Mouse (Mus musculus) neural tube, embryonic 13.5 days (tissue): ENCODE measurements around the gene Thbd. TPM values are rescaled to one million over a fixed set of nuclear protein-coding genes. Genes with fewer than 3 reads are reported as not detected.

Experiments used
- ATAC-seq: fragments of 200-750 bp; cut with Nextera tagmentation; 2 replicates; pipeline ENCODE4 v1.8.0; 2017; ENCODE audit warnings: low read depth, mild to moderate bottlenecking, moderate TSS enrichment, moderate library complexity
- H3K27ac ChIP-seq: fragments of 300-500 bp; sonication (generic); replicated peaks from 2 replicates; pipeline ENCODE4 v1.5.1; 2015; ENCODE audit warnings: moderate library complexity, mild to moderate bottlenecking, inconsistent platforms
- H3K27me3 ChIP-seq: fragments of 300-500 bp; sonication (generic); 2 replicates; pipeline ENCODE4 v1.6.1; 2015; ENCODE audit warnings: mild to moderate bottlenecking, inconsistent platforms
- H3K36me3 ChIP-seq: fragments of 300-500 bp; sonication (generic); 2 replicates; pipeline ENCODE4 v1.6.1; 2015; ENCODE audit warnings: mild to moderate bottlenecking, inconsistent platforms
- H3K4me1 ChIP-seq: fragments of 300-500 bp; sonication (generic); replicated peaks from 2 replicates; pipeline ENCODE4 v1.6.1; 2015; ENCODE audit warnings: inconsistent platforms
- H3K4me2 ChIP-seq: fragments of 300-500 bp; sonication (generic); 2 replicates; pipeline ENCODE4 v1.6.1; 2015; ENCODE audit warnings: inconsistent platforms, mild to moderate bottlenecking, moderate library complexity
- H3K4me3 ChIP-seq: fragments of 300-500 bp; sonication (generic); 2 replicates; pipeline ENCODE4 v1.5.1; 2015; ENCODE audit warnings: mild to moderate bottlenecking, inconsistent platforms
- H3K9ac ChIP-seq: fragments of 300-500 bp; sonication (generic); 2 replicates; pipeline ENCODE4 v1.6.1; 2015; ENCODE audit warnings: moderate library complexity, mild to moderate bottlenecking, inconsistent platforms
- H3K9me3 ChIP-seq: fragments of 300-500 bp; sonication (generic); 2 replicates; pipeline ENCODE4 v1.6.1; 2016; ENCODE audit warnings: inconsistent platforms
- WGBS: fragments of 180-500 bp; shearing (Covaris S2); methylation state at CpG from one replicate; pipeline ENCODE4 v1.1.7; 2015; 5-methylcytosine and 5-hydroxymethylcytosine counted together
- polyA plus RNA-seq: library from polyadenylated mRNA; unstranded; fragments of >200 nt; fragmentation: Nextera tagmentation; extraction: Ambion mirVana; gene quantifications from 2 replicates; pipeline ENCODE4 v1.2.1, GENCODE M21; 2015

Gene Thbd
- polyA plus RNA-seq, 1 experiment from 2014 or later: 8.7 TPM

DNA sequence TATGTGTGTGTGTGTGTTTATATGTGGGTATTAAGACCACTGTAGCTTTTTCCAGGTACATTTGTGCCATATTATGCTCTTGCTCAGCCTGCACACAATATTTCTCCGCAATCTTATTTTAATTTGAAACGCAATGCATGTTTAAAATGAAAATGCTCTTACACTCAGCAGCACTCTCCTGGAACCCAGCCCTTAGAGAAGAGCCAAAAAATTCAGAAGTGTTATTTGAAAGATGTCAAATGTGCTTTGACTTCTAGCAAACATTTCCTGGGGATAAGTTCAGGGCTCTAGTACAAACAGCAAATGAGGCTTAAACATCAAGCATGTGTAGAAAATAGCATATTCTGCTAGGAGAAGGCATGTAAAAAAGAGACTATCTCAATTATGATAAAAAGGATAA is 11.8 kb upstream of the Thbd start:
- Histone ChIP-seq H3K9ac (no peak overlapping the region), H3K27me3 (no peaks in the 10 kb centered on the region), H3K4me2 (no peak overlapping the region), H3K4me3 (no peak overlapping the region), H3K9me3 (no peaks in the 10 kb centered on the region), H3K4me1 (no peaks in the 10 kb centered on the region), H3K36me3 (no peaks in the 10 kb centered on the region), H3K27ac (no peak overlapping the region)
- WGBS: 90% methylated on average over 2 of the region's 2 CpGs
- no peak for ATAC-seq

DNA sequence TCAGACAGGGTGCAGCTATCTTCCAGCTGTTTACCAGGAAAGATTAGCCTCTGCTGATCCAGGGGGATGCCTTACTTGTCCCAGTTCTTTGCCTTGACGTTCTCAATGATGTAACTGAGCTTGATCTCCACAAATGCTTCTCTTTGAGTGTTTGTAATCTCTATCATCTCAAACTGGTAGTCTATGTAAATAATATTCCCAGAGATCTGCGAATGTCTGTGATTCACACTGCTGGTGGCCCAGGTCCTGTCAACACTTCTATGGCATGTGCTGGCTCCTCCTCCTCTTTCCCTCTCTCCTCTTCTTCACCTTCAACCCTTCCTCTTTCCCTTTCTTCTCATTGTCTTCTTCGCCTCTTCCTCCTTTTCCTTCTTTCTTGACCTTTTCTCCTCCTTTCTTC is 11.2 kb upstream of the Thbd start:
- Histone ChIP-seq H3K9ac (no peak overlapping the region), H3K36me3 (no peaks in the 10 kb centered on the region), H3K27me3 (no peaks in the 10 kb centered on the region), H3K4me3 (no peak overlapping the region), H3K27ac (no peak overlapping the region), H3K4me1 (no peaks in the 10 kb centered on the region), H3K4me2 (no peak overlapping the region), H3K9me3 (no peaks in the 10 kb centered on the region)
- no peak for ATAC-seq
- WGBS: 83% methylated on average over 3 of the region's 3 CpGs

- WGBS: 89% methylated on average over 1 of the region's 1 CpGs
- no peak for ATAC-seq
- no peak overlapping the region for H3K27ac ChIP-seq
- no peak overlapping the region for H3K4me2 ChIP-seq
- no peaks in the 10 kb centered on the region for H3K36me3 ChIP-seq
- H3K4me3 ChIP-seq: no peak overlapping the region
- no peak overlapping the region for H3K9ac ChIP-seq
- peaks cover 47% of the 10 kb centered on the region for H3K27me3 ChIP-seq
- H3K4me1 ChIP-seq: peaks cover 29% of the 10 kb centered on the region
- no peaks in the 10 kb centered on the region for H3K9me3 ChIP-seq
Measured at GRCm38 (mm10) chr2:148409821-148410220, 1.8 kb upstream of the Thbd start.

GRCm38 (mm10) chr2:148409141-148409540 is 1.2 kb upstream of the Thbd start:
- Histone ChIP-seq H3K4me1 (peaks cover 29% of the 10 kb centered on the region), H3K9me3 (no peaks in the 10 kb centered on the region), H3K4me2 (no peak overlapping the region), H3K9ac (no peak overlapping the region), H3K36me3 (no peaks in the 10 kb centered on the region), H3K4me3 (no peak overlapping the region), H3K27ac (no peak overlapping the region), H3K27me3 (peaks cover 54% of the 10 kb centered on the region)
- ATAC-seq: peak; percentile 62; the same call in 1 of the 2 replicates
- 25% methylated on average over 9 of the region's 9 CpGs for WGBS

- Histone ChIP-seq H3K27me3 (peaks cover 56% of the 10 kb centered on the region), H3K9me3 (no peaks in the 10 kb centered on the region), H3K4me3 (no peak overlapping the region), H3K27ac (no peak overlapping the region), H3K4me1 (peaks cover 29% of the 10 kb centered on the region), H3K4me2 (peak overlapping the region; percentile 66; the same call in 1 of the 2 replicates), H3K36me3 (no peaks in the 10 kb centered on the region), H3K9ac (no peak overlapping the region)
- 24% methylated on average over 6 of the region's 6 CpGs for WGBS
- ATAC-seq: 0 out of 2 replicates have a peak, but pooled peaks have one; percentile 25
Measured at GRCm38 (mm10) chr2:148408761-148409120, 753 bp upstream of the Thbd start.

GRCm38 (mm10) chr2:148406971-148407869 is 768 bp downstream of the Thbd start:
- Histone ChIP-seq H3K9ac (peak overlapping the region; percentile 61), H3K27ac (no peak overlapping the region), H3K36me3 (no peaks in the 10 kb centered on the region), H3K4me2 (peak overlapping the region; percentile 66), H3K9me3 (no peaks in the 10 kb centered on the region), H3K4me3 (peak overlapping the region; percentile 40), H3K27me3 (peaks cover 56% of the 10 kb centered on the region), H3K4me1 (peaks cover 29% of the 10 kb centered on the region)
- peak; percentile 49 for ATAC-seq
- WGBS: 4% methylated on average over 55 of the region's 55 CpGs

DNA sequence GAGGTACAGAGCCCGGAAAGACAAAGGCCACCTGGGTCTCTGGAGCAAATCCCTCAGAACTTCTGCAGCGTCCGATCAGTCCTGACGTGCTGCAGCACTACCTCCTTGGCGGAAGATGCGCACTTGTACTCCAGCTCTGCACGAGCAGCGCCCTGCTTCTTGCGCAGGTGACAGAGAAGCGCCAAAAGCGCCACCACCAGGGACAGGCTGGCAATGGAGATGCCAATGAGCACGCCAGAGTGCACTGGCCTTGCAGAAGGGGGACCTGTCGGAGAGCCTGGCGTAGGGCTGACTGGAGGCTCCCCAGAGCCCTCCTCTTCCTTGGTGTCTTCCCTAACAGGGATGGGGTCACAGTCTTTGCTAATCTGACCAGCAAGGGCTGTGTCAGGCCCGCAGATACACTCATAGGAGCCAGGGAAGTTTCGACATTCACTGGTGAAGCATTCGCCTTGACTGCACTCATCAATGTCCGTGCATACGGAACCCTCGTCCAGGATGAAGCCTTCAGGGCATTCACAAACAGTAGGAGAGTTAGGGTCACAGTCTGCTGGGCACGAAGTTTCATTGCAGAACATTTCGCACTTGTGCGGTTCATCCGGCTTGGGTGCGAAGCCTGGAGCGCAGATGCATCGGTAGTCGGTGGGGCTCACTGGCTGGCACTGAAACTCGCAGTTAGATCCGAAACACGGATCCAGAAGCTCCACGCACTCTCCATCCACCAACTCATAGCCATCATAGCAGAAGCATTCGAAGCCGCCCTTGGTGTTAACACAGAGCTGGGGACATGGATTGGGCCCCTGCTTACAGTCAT is 1.6 kb downstream of the Thbd start:
- no peak for ATAC-seq
- Histone ChIP-seq H3K27ac (no peak overlapping the region), H3K36me3 (no peaks in the 10 kb centered on the region), H3K4me2 (peak overlapping the region; percentile 66), H3K27me3 (peaks cover 56% of the 10 kb centered on the region), H3K9ac (peak overlapping the region; percentile 61), H3K9me3 (no peaks in the 10 kb centered on the region), H3K4me1 (peaks cover 29% of the 10 kb centered on the region), H3K4me3 (peak overlapping the region; percentile 40)
- 12% methylated on average over 34 of the region's 34 CpGs for WGBS

- no peak overlapping the region for H3K9ac ChIP-seq
- peaks cover 29% of the 10 kb centered on the region for H3K4me1 ChIP-seq
- no peak overlapping the region for H3K4me2 ChIP-seq
- ATAC-seq: no peak
- WGBS: 79% methylated on average over 5 of the region's 5 CpGs
- H3K27ac ChIP-seq: no peak overlapping the region
- H3K36me3 ChIP-seq: no peaks in the 10 kb centered on the region
- H3K4me3 ChIP-seq: no peak overlapping the region
- no peaks in the 10 kb centered on the region for H3K9me3 ChIP-seq
- H3K27me3 ChIP-seq: peaks cover 56% of the 10 kb centered on the region
Measured at GRCm38 (mm10) chr2:148404906-148405305, 3.1 kb downstream of the Thbd start.

DNA sequence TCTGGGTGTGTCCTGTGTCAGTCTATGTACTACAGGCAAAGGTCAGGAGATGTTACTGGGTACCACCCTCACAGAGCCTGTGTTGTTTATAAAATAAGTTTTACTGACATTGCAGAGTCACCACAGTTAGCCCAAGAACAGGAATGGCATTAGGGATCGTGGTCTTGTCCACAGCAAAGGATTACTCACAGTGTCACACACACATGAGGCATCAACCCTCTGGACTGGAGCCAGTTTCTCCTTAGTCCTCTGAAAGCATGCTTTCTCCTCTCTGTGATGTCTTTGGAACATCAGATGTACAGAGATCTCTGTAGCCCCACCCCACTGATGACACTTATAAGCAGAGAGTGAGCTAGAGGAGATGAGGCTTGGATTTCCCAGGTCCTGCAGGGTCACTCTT is 5.8 kb downstream of the Thbd start:
- no peak for ATAC-seq
- Histone ChIP-seq H3K4me3 (no peak overlapping the region), H3K27me3 (peaks cover 40% of the 10 kb centered on the region), H3K4me2 (no peak overlapping the region), H3K36me3 (no peaks in the 10 kb centered on the region), H3K9me3 (no peaks in the 10 kb centered on the region), H3K9ac (no peak overlapping the region), H3K27ac (no peak overlapping the region), H3K4me1 (peaks cover 15% of the 10 kb centered on the region)
- WGBS: 88% methylated on average over 1 of the region's 1 CpGs

DNA sequence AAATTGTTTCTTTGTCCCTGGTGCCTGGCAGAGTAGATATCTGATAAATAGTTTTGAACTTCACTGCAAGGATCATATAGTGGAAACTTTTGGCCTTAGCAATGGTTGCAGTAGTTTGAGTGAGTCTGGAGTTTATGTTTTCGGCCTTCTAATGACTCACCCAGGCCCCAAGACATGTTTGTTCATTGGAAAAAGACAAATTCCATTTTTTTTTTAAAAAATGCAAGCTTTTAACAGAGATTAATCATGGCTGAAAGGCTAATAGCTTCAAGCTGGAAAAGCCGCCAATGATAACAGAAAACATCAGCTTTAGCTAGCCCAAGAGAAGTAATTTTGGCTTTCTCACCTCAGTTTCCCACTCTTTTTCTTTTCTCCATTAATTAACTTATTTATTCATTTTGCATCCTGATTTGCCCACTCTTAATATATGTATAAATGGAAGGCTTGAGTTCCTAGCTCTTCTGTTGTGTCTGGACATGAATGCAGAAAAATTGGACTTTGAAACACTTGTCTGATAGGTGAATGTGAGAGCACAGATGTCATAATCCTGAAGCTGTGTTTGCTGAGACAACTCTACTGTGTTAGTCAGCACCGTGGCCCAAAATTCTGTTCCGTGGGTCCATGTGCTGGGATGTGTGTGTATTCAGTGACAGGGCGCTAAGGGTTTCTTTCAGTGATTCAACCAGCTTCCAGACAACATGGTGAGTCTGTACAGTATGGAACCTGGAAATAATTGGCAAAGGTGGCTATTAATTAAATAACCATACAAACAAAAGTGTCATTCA is 8.9 kb downstream of the Thbd start:
- Histone ChIP-seq H3K4me1 (peaks cover 19% of the 10 kb centered on the region), H3K9ac (no peak overlapping the region), H3K9me3 (no peaks in the 10 kb centered on the region), H3K4me3 (no peak overlapping the region), H3K36me3 (no peaks in the 10 kb centered on the region), H3K27me3 (peaks cover 37% of the 10 kb centered on the region), H3K4me2 (no peak overlapping the region), H3K27ac (no peak overlapping the region)
- ATAC-seq: no peak
- WGBS: 86% methylated on average over 5 of the region's 5 CpGs

GRCm38 (mm10) chr2:148397784-148398100 is 10.2 kb downstream of the Thbd start:
- H3K9me3 ChIP-seq: no peaks in the 10 kb centered on the region
- H3K4me3 ChIP-seq: no peak overlapping the region
- peaks cover 46% of the 10 kb centered on the region for H3K27me3 ChIP-seq
- no peak overlapping the region for H3K4me2 ChIP-seq
- ATAC-seq: no peak
- H3K4me1 ChIP-seq: peaks cover 19% of the 10 kb centered on the region
- WGBS: 81% methylated on average over 1 of the region's 1 CpGs
- no peak overlapping the region for H3K27ac ChIP-seq
- H3K9ac ChIP-seq: no peak overlapping the region
- H3K36me3 ChIP-seq: no peaks in the 10 kb centered on the region
